Mouse (Mus musculus): ENCODE results near the gene Ppp4r1. TPM values are rescaled to one million over a fixed set of nuclear protein-coding genes. Genes with fewer than 3 reads are reported as not detected.

Ppp4r1 gene
- polyA plus RNA-seq, 1 experiment = 93.7 TPM

GRCm38 (mm10) chr17:65820197-65820596 lies 37.8 kb downstream of the Ppp4r1 start:
- no peak for TF ChIP-seq POLR2A (IDR thresholded peaks at IDR 0.05; ENCODE audit: borderline replicate concordance, extremely low read depth, insufficient read depth, insufficient read length, poor library complexity, severe bottlenecking)
- no peak for TF ChIP-seq CTCF (IDR thresholded peaks at IDR 0.05; ENCODE audit: borderline replicate concordance, extremely low read depth, insufficient read depth, insufficient read length)
- no peak for DNase-seq (ENCODE audit: low read depth)

- no peak for TF ChIP-seq POLR2A (IDR thresholded peaks at IDR 0.05; ENCODE audit: borderline replicate concordance, extremely low read depth, insufficient read depth, insufficient read length, poor library complexity, severe bottlenecking)
- no peak for TF ChIP-seq CTCF (IDR thresholded peaks at IDR 0.05; ENCODE audit: borderline replicate concordance, extremely low read depth, insufficient read depth, insufficient read length)
- DNase-seq (ENCODE audit: low read depth) = no peak
These were observed 40.0 kb downstream of the Ppp4r1 start for GRCm38 (mm10) chr17:65822423-65822822.

GRCm38 (mm10) chr17:65824246-65824645 lies 41.9 kb downstream of the Ppp4r1 start:
- DNase-seq (ENCODE audit: low read depth) = no peak
- no peak for TF ChIP-seq POLR2A (IDR thresholded peaks at IDR 0.05; ENCODE audit: borderline replicate concordance, extremely low read depth, insufficient read depth, insufficient read length, poor library complexity, severe bottlenecking)
- no peak for TF ChIP-seq CTCF (IDR thresholded peaks at IDR 0.05; ENCODE audit: borderline replicate concordance, extremely low read depth, insufficient read depth, insufficient read length)

- TF ChIP-seq POLR2A (IDR thresholded peaks at IDR 0.05; ENCODE audit: borderline replicate concordance, extremely low read depth, insufficient read depth, insufficient read length, poor library complexity, severe bottlenecking) (no peak), CTCF (IDR thresholded peaks at IDR 0.05; ENCODE audit: borderline replicate concordance, extremely low read depth, insufficient read depth, insufficient read length) (no peak)
- no peak for DNase-seq (ENCODE audit: low read depth)
These were observed 43.9 kb downstream of the Ppp4r1 start for GRCm38 (mm10) chr17:65826257-65826656.

- no peak for TF ChIP-seq POLR2A (IDR thresholded peaks at IDR 0.05; ENCODE audit: borderline replicate concordance, extremely low read depth, insufficient read depth, insufficient read length, poor library complexity, severe bottlenecking)
- TF ChIP-seq CTCF (IDR thresholded peaks at IDR 0.05; ENCODE audit: borderline replicate concordance, extremely low read depth, insufficient read depth, insufficient read length) = no peak
- DNase-seq (ENCODE audit: low read depth) = no peak
These were observed 44.9 kb downstream of the Ppp4r1 start for GRCm38 (mm10) chr17:65827119-65827840.

- DNase-seq (ENCODE audit: low read depth) = no peak
- TF ChIP-seq CTCF (IDR thresholded peaks at IDR 0.05; ENCODE audit: borderline replicate concordance, extremely low read depth, insufficient read depth, insufficient read length) (no peak), POLR2A (IDR thresholded peaks at IDR 0.05; ENCODE audit: borderline replicate concordance, extremely low read depth, insufficient read depth, insufficient read length, poor library complexity, severe bottlenecking) (no peak)
These were observed 45.5 kb downstream of the Ppp4r1 start for GRCm38 (mm10) chr17:65827904-65828303.

GRCm38 (mm10) chr17:65828951-65829350 lies 46.6 kb downstream of the Ppp4r1 start:
- no peak for TF ChIP-seq POLR2A (IDR thresholded peaks at IDR 0.05; ENCODE audit: borderline replicate concordance, extremely low read depth, insufficient read depth, insufficient read length, poor library complexity, severe bottlenecking)
- no peak for TF ChIP-seq CTCF (IDR thresholded peaks at IDR 0.05; ENCODE audit: borderline replicate concordance, extremely low read depth, insufficient read depth, insufficient read length)
- no peak for DNase-seq (ENCODE audit: low read depth)

GRCm38 (mm10) chr17:65830216-65830863 lies 48.0 kb downstream of the Ppp4r1 start:
- TF ChIP-seq CTCF (IDR thresholded peaks at IDR 0.05; ENCODE audit: borderline replicate concordance, extremely low read depth, insufficient read depth, insufficient read length) = no peak
- no peak for TF ChIP-seq POLR2A (IDR thresholded peaks at IDR 0.05; ENCODE audit: borderline replicate concordance, extremely low read depth, insufficient read depth, insufficient read length, poor library complexity, severe bottlenecking)
- no peak for DNase-seq (ENCODE audit: low read depth)

- DNase-seq (ENCODE audit: low read depth) = no peak
- no peak for TF ChIP-seq CTCF (IDR thresholded peaks at IDR 0.05; ENCODE audit: borderline replicate concordance, extremely low read depth, insufficient read depth, insufficient read length)
- TF ChIP-seq POLR2A (IDR thresholded peaks at IDR 0.05; ENCODE audit: borderline replicate concordance, extremely low read depth, insufficient read depth, insufficient read length, poor library complexity, severe bottlenecking) = no peak
These were observed 51.5 kb downstream of the Ppp4r1 start for GRCm38 (mm10) chr17:65833891-65834290.

GRCm38 (mm10) chr17:65836746-65837145 lies 54.4 kb downstream of the Ppp4r1 start:
- no peak for TF ChIP-seq POLR2A (IDR thresholded peaks at IDR 0.05; ENCODE audit: borderline replicate concordance, extremely low read depth, insufficient read depth, insufficient read length, poor library complexity, severe bottlenecking)
- TF ChIP-seq CTCF (IDR thresholded peaks at IDR 0.05; ENCODE audit: borderline replicate concordance, extremely low read depth, insufficient read depth, insufficient read length) = no peak
- no peak for DNase-seq (ENCODE audit: low read depth)

GRCm38 (mm10) chr17:65839541-65840256 lies 57.3 kb downstream of the Ppp4r1 start:
- no peak for TF ChIP-seq CTCF (IDR thresholded peaks at IDR 0.05; ENCODE audit: borderline replicate concordance, extremely low read depth, insufficient read depth, insufficient read length)
- TF ChIP-seq POLR2A (IDR thresholded peaks at IDR 0.05; ENCODE audit: borderline replicate concordance, extremely low read depth, insufficient read depth, insufficient read length, poor library complexity, severe bottlenecking) = no peak
- no peak for DNase-seq (ENCODE audit: low read depth)

Measured in brain, embryonic 14.5 days (tissue).